Mouse (Mus musculus): ENCODE data around the gene 4931440F15Rik. TPM values are rescaled to one million over a fixed set of nuclear protein-coding genes. Genes with fewer than 3 reads are reported as not detected.
A peak's percentile ranks its signal among the peaks of the same experiment; 100 is the strongest.
"Not testable (repeated sequence)": the region's sequence is repeated elsewhere in the genome, so short reads cannot be mapped to it uniquely, and the experiment has no call there.

Gene 4931440F15Rik
- polyA plus RNA-seq (2011; ENCODE audit: insufficient read length, low read depth, missing spikeins), result 0.21 TPM in 1 of 2 replicates, not detected in the other

- not testable (repeated sequence) for H3K4me1 ChIP-seq (ENCODE audit: control insufficient read depth, insufficient read depth, low read length); H3K4me3 ChIP-seq (ENCODE audit: insufficient read depth, low read length); H3K27ac ChIP-seq (ENCODE audit: insufficient read depth, low read length)
Measured at GRCm38 (mm10) chr11:29825271-29825718, at the start of gene 4931440F15Rik. Gene 4931440F15Rik (minus strand): TSS chr11:29825668.

DNA sequence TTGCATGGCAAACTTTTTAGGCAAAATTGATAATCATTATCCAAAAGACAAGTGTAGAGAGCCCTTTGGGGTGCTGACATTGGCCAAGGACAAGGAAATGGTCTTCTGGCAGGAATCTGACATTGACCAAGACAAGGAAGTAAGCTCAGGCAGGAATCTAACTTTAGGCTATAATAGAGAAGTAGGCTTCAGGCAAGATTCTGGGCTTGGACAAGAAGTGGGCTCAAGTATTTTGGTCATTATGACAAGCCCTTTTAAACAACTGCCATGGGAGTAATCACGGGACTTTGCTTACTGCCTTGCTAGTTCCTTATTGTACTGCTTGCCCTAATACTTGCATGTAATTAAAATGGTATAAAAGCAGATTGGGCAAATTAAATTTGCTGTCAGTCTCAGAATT lies 49.3 kb upstream of the 4931440F15Rik start:
- H3K4me3 ChIP-seq (ENCODE audit: insufficient read depth, low read length); H3K4me1 ChIP-seq (ENCODE audit: control insufficient read depth, insufficient read depth, low read length); H3K27ac ChIP-seq (ENCODE audit: insufficient read depth, low read length): not testable (repeated sequence)

DNA sequence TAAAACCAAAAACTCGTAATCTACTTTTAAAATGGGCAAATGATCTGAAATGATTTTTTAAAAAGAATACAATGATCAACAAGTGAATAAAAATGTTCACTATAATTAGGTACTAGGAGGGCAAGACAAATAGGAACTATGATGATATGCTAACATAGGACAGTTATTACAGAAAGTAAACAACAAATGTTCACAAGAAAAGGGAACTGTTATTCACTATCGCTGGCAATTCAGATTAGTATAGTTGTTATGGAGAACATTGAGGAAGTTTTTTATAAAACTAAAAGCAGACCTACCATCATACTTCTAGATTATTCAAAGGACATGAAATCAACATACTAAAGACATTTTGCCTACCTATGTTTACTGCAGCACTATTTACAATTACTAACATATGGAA lies 44.7 kb upstream of the 4931440F15Rik start:
- TF ChIP-seq POLR2A (IDR thresholded peaks at IDR 0.05; ENCODE audit: low read depth, low read length) (no peak), CTCF (IDR thresholded peaks at IDR 0.05; ENCODE audit: borderline replicate concordance, insufficient read depth, low read length) (no peak)

GRCm38 (mm10) chr11:29864269-29864668 lies 38.8 kb upstream of the 4931440F15Rik start:
- Histone ChIP-seq H3K4me3 (ENCODE audit: insufficient read depth, low read length) (no peak overlapping the region), H3K27ac (ENCODE audit: insufficient read depth, low read length) (no peak overlapping the region), H3K4me1 (ENCODE audit: control insufficient read depth, insufficient read depth, low read length) (peaks cover 8% of the 10 kb centered on the region)
- TF ChIP-seq POLR2A (IDR thresholded peaks at IDR 0.05; ENCODE audit: low read depth, low read length) (no peak), CTCF (IDR thresholded peaks at IDR 0.05; ENCODE audit: borderline replicate concordance, insufficient read depth, low read length) (no peak)

More for the DNA sequence above, 44.7 kb upstream of the 4931440F15Rik start:
- peaks cover 2% of the 10 kb centered on the region; the same call in 1 of the 2 replicates for H3K4me1 ChIP-seq (ENCODE audit: control insufficient read depth, insufficient read depth, low read length)
- H3K4me3 ChIP-seq (ENCODE audit: insufficient read depth, low read length), result no peak overlapping the region
- no peak overlapping the region for H3K27ac ChIP-seq (ENCODE audit: insufficient read depth, low read length)

DNA sequence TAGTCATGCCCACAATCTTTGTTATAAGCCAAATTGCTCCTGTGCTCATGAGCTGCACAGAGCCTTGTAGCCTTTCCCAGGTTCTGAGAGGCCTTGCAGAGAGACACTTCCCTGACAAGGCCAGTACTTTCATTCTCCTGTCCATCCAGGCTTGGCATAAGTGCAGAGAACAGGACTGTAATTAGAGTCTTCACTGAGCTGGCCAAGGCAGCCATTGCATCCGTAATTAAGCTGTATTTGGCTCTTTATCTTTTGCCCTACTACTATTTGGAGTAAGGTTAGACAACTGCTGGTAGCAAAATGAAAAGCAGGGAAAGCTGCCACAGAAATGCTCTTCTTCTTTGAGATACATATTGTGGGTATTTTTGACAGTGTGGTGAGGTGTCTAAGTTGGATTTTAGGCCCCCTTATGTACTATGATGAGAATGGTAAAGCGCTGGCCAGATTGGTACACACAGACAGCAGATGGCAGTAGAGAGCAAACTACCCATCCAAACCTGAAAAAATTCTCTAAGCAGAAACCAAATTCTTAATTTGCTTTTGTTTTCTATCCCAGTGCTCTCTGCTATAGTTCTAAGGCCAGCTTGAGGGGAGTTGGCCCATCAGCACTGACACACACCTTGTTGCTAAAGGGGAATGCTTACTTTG lies 36.4 kb upstream of the 4931440F15Rik start:
- TF ChIP-seq POLR2A (IDR thresholded peaks at IDR 0.05; ENCODE audit: low read depth, low read length) (no peak), CTCF (IDR thresholded peaks at IDR 0.05; ENCODE audit: borderline replicate concordance, insufficient read depth, low read length) (no peak)
- H3K27ac ChIP-seq (ENCODE audit: insufficient read depth, low read length), result no peak overlapping the region
- no peak overlapping the region for H3K4me3 ChIP-seq (ENCODE audit: insufficient read depth, low read length)
- H3K4me1 ChIP-seq (ENCODE audit: control insufficient read depth, insufficient read depth, low read length), result peaks cover 8% of the 10 kb centered on the region

DNA sequence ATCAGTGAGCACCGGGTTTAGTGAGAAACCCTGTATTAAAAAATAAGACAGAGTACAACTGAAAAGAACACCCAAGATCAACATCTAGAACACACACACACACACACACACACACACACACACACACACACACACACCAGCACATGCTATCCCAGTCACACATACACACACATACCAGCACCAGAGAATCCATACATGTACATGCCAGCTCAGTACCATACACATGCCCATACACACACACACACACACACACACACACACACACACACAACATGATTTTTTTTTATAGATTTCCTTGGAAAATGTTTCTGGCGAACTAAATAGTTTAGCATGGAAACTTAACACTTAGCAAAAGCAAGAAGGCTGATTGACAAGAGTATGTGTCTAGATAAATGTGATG lies 35.6 kb upstream of the 4931440F15Rik start:
- no peak overlapping the region for H3K4me3 ChIP-seq (ENCODE audit: insufficient read depth, low read length)
- no peak overlapping the region for H3K27ac ChIP-seq (ENCODE audit: insufficient read depth, low read length)
- H3K4me1 ChIP-seq (ENCODE audit: control insufficient read depth, insufficient read depth, low read length), result peaks cover 8% of the 10 kb centered on the region
- no peak for TF ChIP-seq CTCF (IDR thresholded peaks at IDR 0.05; ENCODE audit: borderline replicate concordance, insufficient read depth, low read length)
- TF ChIP-seq POLR2A (IDR thresholded peaks at IDR 0.05; ENCODE audit: low read depth, low read length), result no peak

DNA sequence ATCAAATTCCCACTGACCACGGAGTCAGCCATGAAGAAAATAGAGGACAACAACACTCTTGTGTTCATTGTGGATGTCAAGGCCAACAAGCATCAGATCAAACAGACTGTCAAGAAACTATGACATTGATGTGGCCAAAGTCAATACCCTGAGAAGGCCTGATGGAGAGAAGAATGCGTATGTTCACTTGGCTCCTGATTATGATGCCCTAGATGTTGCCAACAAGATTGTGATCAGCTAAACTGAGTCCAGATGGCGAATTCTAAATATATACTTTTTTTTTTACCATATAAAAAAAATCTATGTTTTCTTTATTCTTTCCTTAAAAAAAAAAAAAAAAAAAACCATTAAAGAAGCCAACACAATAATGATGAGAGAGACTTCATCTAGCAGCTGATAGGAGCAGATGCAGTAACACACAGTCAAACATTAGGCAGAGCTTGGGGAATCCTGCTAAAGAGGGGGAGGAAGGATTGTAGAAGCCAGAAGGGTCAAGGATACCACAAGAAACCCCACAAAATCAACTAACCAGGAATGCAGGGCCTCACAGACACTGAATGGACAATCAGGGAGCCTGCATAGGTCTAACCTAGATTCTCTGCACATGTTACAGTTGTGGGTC lies 15.2 kb upstream of the 4931440F15Rik start:
- H3K27ac ChIP-seq (ENCODE audit: insufficient read depth, low read length), result peak overlapping the region; percentile 86
- TF ChIP-seq POLR2A (IDR thresholded peaks at IDR 0.05; ENCODE audit: low read depth, low read length) (no peak), CTCF (IDR thresholded peaks at IDR 0.05; ENCODE audit: borderline replicate concordance, insufficient read depth, low read length) (no peak)

GRCm38 (mm10) chr11:29839781-29840180 lies 14.3 kb upstream of the 4931440F15Rik start:
- Histone ChIP-seq H3K27ac (ENCODE audit: insufficient read depth, low read length) (peak overlapping the region; percentile 86), H3K4me3 (ENCODE audit: insufficient read depth, low read length) (no peak overlapping the region), H3K4me1 (ENCODE audit: control insufficient read depth, insufficient read depth, low read length) (peaks cover 14% of the 10 kb centered on the region)
- TF ChIP-seq CTCF (IDR thresholded peaks at IDR 0.05; ENCODE audit: borderline replicate concordance, insufficient read depth, low read length), result no peak
- TF ChIP-seq POLR2A (IDR thresholded peaks at IDR 0.05; ENCODE audit: low read depth, low read length), result no peak

More for the DNA sequence above, 15.2 kb upstream of the 4931440F15Rik start:
- Histone ChIP-seq H3K4me1 (ENCODE audit: control insufficient read depth, insufficient read depth, low read length) (peaks cover 14% of the 10 kb centered on the region), H3K4me3 (ENCODE audit: insufficient read depth, low read length) (no peak overlapping the region)

- TF ChIP-seq CTCF (IDR thresholded peaks at IDR 0.05; ENCODE audit: borderline replicate concordance, insufficient read depth, low read length) (no peak), POLR2A (IDR thresholded peaks at IDR 0.05; ENCODE audit: low read depth, low read length) (no peak)
- no peak overlapping the region for H3K4me3 ChIP-seq (ENCODE audit: insufficient read depth, low read length)
- H3K4me1 ChIP-seq (ENCODE audit: control insufficient read depth, insufficient read depth, low read length), result peaks cover 14% of the 10 kb centered on the region
- no peak overlapping the region for H3K27ac ChIP-seq (ENCODE audit: insufficient read depth, low read length)
Measured at GRCm38 (mm10) chr11:29837066-29837465, 11.6 kb upstream of the 4931440F15Rik start.

DNA sequence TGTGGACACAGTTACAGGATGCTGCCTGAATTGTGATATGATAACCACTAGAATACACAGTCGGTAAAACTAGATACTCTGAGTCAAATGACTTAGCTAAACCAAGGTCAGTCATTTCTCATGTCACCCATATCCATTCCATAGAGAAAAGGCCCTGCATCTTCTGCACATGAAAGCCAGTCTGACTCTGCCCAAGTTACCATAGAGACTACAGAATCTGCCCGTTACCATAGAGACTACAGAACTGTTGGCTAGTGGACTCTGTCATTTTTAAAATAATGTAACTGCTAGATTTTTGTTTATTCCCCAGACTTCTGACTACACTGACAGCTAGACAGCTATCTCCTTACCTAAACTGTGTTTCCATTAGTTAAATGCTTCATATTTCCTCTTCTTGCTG lies 2.3 kb upstream of the 4931440F15Rik start:
- no peak for TF ChIP-seq POLR2A (IDR thresholded peaks at IDR 0.05; ENCODE audit: low read depth, low read length)
- TF ChIP-seq CTCF (IDR thresholded peaks at IDR 0.05; ENCODE audit: borderline replicate concordance, insufficient read depth, low read length), result no peak
- Histone ChIP-seq H3K27ac (ENCODE audit: insufficient read depth, low read length) (no peak overlapping the region), H3K4me1 (ENCODE audit: control insufficient read depth, insufficient read depth, low read length) (no peaks in the 10 kb centered on the region; the same call in 1 of the 2 replicates), H3K4me3 (ENCODE audit: insufficient read depth, low read length) (no peak overlapping the region)
